Mouse (Mus musculus) spleen, postnatal 10 days (tissue): ENCODE results near the gene Polr3e.

Source experiments
- DNase-seq, 2 experiments: peaks; one replicate each; pipeline ENCODE4 v3.0.0; 2021 to 2022; ENCODE audit warnings: low spot score in 2 of 2

The Polr3e gene

DNA sequence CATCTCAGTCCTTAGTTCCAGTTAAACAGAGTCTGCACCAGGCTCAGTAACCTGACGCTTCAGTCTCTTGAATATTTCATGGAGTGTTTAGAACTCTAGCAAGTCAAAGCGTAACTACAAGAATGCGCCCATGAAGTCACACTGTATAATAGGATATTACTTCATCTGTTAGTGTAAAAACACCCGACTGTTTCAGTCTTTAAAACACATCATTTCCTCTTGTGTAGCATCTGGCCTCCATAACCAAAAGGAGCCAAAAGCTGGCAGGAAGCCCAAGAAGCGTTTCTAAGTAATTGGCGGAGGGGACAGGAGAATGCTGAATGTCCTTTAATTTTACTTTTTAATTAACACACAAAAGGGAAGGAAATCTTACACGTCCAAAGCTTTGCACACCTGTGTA, 59.5 kb downstream of the Polr3e start:
- peak in 1 of 2 experiments; percentile 35 for DNase-seq

DNA sequence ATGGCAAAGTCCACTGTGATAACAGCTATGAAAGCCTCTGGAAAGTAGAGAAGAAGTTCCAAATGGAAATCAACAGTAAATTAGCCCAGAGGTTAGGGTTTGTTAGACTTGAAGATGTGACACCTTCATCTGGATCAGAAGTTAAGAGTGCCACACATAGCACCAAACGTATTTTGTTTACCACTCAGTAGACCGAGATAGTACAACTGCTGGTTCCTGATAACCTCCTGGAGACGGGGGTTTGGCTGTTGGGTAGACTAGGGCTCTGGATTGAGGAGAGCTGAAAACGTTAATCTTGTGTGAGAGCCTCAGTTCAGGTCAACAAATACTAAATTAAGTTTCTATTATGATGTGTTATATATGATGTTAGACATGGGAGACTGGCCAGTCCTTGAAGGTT, 62.5 kb downstream of the Polr3e start:
- DNase-seq = peak; percentile 39 to 62

DNA sequence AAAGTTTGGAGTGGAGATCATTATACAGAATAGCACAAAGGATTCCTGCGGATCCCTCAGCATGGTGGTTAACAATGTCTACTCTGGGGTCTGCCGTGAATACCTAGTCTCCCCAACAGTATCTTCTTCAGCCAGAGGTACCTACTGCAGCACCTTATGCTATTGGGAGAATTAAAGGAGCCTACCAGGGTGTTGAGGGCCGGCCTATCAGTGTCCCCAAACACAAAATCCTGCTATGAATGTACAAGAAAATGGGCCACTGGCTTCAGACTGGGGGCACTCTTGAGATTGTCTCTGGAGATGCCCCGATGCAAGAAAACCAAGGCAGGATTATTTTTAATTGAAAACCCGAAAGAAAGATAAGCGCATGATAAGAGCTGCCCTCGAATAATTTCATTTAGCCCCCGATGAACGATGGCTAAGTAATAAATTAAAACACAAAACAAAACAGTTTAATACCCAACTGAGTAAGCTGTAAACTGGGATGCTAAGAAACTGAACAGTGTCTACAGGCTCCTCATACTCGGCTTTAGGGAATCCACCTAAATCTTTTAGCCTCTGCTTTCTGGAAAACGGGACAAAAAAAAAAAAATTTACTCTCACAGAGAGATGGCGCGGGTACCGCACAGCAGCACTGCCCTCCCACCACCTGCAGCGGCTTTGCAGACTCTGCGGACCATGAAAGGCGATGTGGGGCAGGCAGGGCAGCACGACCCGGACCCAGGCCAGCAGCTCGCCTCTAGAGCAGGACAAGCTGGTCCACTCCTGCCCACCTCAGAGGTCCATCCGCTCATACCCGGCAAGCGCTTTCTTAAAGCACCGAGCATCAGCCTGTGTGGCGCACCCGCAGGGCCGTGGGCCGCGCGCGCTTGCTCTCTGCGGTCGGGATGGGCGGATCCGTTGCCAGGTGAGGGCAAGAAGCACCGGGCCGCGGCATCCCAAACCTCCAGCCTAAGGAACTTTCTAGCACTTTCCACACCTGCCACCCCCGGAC, 63.7 kb downstream of the Polr3e start:
- peak; percentile 75 to 82 for DNase-seq

DNA sequence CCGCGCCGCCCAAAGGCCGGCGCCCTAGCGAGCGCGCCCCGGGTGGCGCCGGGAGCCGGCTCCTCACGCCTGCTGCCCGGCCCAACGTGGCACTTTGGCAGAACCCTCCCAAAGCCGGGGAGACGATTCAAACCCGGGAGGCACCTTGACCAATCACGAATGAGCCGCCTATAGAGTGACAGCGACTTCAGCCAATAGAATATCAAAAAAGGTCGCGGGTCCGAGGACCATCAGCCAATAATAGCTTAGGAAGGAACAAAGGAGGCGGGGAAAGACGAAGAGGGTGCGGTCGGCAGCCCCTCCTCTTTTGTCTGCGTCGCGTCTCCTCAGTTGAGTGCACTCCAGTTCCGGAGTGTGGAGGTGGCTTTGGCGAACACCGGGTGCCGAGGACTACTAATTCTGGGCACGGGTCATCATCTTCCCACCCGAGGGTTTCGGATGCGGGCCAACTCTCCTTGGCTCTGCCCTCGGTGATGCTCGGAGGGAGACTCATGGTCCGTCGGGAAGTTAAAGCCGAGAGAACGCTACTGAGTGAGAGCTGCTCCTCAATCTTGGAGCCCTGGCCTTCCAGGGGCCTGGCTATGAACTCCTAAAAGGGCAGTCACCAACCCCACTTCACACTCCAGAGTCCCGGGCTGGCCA, 64.8 kb downstream of the Polr3e start, which contains the start of the genes Cdr2 and Mfsd13b:
TSS of gene Cdr2 (minus strand) at position 113 of the 642 bp plus-strand sequence.
TSS of gene Mfsd13b (plus strand) at position 310 of the 642 bp plus-strand sequence.
- DNase-seq = peak; percentile 93 to 97

DNA sequence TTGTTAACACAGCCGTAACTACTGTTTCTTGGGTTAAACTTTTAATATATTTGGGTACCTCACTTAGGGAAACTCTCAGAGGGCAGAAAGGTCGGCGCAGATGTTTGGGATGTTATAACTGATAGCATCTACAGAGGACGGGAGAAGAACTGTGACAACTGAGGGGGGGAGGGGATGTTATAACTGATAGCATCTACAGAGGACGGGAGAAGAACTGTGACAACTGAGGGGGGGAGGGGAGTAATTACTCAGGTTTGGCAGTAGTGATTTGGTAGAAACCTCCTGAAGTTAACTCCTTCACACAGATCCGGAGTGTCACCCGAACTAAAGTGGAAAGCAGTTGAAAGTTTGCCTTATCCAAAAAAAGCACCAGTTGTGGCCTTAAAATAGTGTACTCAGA, 65.4 kb downstream of the Polr3e start:
- DNase-seq = no peak

DNA sequence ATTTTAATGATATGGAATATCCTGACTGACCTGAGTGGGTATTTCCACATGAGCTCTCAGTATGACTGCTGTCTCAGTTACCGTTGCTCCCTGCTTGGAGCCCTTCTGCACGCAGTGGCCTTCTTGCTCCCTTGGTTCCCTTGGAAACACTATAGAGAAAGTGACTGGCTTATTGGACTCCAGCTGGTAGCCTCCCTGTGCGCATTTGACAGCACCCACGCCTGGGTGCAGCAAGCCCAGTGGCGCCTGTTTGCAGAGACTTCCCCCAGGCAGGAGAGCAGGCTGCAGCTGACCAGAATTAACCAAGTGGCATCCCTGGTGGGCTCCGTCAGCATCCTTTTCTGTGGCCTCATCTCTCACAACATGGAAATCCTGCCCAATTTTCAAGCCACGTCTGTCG, 73.6 kb downstream of the Polr3e start:
- no peak for DNase-seq
